Mouse (Mus musculus): ENCODE results near the gene Rflna.

Gene Rflna

GRCm38 (mm10) chr5:125002969-125003872 lies at the start of gene Rflna:
Rflna (plus strand) TSS chr5:125003221.
- no peak for DNase-seq (ENCODE audit: low spot score in 2 of 2)

DNA sequence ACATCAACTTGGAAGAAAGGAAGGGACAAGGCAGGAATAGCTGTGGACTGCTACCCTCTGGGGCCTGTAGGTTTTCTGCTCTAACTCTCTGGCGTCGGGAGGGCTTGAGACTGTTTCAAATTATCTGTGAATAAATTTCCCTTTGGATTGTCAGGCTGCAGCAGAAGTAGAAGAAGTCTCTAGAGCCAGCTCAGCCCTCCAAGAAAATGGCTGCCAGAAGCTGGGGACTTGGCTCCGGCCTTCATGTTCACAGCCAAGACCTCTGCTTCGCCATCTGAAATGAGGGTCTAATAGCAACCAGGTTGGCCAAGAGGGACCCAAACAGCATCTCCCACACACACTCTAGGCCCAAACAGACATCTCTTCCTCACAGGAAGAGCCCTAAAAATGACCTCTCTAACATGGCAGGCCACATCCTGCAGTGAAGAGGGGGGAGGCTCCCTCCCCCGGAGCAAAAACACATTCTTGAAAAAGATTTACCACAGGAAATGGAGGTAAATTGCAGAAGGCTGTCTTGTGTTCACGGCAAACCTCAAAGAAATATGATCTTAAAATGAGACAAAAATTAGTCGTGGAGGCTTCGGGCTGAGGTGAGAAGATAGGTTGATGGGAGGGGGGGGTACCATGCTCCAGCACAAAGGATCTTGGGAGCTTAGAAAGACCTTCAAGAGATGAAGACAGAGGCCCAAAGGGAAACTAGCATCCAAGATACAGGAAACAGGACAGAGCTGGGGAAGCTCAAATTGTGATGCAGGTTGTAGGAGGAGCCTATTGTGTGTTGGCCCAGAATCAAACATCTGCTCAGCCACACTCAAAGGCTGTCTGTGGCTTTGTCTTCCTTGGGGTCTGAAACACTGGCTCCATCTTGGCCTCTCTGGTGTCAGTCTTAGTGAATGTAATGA lies 48.4 kb upstream of the Rflna start:
- DNase-seq (ENCODE audit: low spot score in 2 of 2), result no peak

DNA sequence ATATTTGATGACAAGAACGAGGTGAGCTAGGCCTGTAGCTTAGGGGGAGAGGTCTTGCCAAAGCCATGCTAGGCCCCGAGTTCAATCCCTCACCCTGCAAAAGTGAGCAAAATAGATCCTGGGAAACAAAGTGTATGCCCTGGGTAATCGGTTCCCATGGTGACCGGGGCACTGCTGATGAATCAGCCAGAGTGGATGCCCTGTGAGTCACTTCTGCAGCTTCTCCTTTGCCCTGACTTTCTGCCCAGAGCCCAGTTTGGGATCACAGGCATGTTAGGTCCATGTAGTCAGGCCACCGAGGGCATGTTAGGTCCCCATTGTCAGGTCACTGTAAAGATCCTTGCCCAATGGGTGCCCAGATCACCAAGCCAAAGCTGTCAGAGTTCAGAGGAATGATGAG lies 45.5 kb upstream of the Rflna start:
- no peak for DNase-seq (ENCODE audit: low spot score in 2 of 2)

DNA sequence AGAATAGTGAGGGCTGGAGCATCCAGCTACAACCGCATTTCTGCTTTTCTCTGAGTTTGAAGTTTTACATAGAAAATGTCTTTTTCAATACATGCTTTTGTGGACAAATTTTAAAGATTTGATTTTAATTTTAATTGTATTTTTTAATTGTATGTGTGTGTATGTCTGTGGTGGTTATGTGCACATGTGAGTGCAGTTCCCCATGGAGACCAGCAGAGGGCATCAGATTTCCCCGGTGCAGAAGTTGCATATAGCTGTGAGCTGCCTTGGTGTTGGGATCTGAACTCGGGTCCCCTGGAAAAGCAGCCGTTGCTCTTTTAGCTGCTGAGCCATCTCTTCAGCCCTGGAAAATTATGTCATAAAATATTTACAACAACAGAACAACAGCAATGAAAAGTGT lies 43.9 kb upstream of the Rflna start:
- no peak for DNase-seq (ENCODE audit: low spot score in 2 of 2)

- peak; percentile 63 to 83 for DNase-seq (ENCODE audit: low spot score in 2 of 2)
These were observed 42.7 kb upstream of the Rflna start for GRCm38 (mm10) chr5:124960131-124960901.

GRCm38 (mm10) chr5:124961433-124961832 lies 41.6 kb upstream of the Rflna start:
- DNase-seq (ENCODE audit: low spot score in 2 of 2), result no peak

- DNase-seq (ENCODE audit: low spot score in 2 of 2), result no peak
These were observed 40.3 kb upstream of the Rflna start for GRCm38 (mm10) chr5:124962761-124963160.

- peak; percentile 31 to 54 for DNase-seq (ENCODE audit: low spot score in 2 of 2)
These were observed 39.0 kb upstream of the Rflna start for GRCm38 (mm10) chr5:124963806-124964672.

DNA sequence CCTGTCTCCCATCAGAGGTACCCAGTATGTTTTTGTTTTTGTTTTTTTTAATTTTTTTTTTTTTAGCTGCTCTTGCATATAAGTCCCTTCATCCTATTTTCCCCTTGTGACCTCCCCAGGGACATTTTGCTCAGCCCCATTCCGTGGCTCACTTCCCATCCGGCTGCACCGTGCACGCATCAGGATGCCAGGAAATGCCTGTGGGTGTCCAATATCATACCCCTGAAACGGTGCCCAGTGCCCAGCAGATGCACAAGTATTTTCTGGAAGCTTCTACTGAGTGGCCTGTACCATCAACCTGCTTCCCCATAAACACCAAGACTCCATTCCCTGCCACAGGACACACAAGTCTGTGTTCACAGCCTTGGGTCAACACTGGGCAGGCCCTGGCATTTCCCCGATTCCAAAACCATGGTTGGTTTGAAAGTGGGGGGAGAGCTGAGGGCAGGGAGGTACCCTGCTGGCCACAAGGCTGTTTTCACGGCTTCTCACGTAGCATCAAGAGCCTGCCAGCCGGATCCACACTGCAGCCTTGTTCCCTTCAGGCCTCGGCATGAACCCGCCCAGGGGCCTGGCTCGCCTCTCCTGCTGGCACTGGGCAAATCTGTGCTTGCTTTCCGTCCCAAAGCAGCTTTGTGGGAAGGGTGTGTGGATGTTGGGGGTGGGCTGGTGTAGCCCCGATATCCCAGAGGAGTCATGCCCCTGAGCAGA lies 36.2 kb upstream of the Rflna start:
- DNase-seq (ENCODE audit: low spot score in 2 of 2), result no peak

DNA sequence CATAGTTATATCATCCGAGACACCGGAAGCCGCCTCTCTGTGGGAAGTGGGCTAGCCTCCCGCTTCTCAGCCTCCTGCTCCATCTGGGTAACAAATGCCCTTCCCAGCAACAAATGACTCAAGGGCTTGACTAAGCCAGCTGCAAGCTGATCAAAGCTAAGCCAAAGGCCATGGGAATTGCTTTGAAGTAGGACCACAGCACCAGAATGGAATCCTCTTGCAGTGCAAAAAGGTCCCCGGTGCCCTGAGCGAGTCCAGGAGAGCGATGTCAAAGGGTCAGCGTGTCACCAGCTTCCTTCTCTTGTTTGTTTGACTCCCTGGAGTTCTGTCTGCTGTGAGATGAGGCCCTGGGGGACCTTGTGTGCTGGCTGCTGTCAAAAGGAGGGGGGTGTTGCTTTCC lies 33.2 kb upstream of the Rflna start:
- no peak for DNase-seq (ENCODE audit: low spot score in 2 of 2)

DNA sequence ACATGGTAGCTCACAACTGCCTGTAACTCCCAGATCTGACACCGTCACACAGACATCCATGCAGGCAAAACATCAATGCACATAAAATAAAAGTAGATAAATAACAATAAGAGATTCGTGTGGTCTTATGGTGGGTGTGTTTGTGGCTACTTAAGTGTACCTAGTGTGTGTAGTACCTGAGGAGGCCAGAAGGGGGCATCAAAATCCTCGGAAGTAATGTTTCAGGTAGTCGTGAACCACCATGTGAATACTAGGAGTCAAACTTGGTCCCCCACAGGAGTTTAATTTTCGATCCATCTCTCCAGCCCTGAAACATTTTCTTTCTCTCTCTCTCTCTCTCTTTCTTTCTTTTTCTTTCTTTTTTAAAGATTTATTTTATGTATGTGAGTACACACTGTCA lies 16.8 kb upstream of the Rflna start:
- no peak for DNase-seq (ENCODE audit: low spot score in 2 of 2)

DNA sequence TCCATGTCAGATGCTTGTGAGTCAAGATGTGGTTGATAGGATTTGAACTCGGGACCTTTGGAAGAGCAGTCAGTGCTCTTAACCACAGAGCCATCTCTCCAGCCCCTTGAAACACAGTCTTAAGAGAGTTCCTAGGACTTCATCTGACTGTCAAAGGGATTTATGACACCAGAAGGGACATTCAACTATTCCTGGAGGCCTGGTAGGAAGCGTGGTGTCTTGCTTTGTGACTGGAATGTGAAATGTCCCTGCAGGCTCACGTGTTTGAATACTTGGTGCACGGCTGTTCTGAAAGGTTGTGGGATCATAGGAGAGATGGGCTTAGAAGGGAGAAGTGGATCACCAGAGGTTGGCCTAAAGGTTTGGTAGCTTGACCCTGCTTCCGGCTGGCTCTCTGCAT lies 16.4 kb upstream of the Rflna start:
- no peak for DNase-seq (ENCODE audit: low spot score in 2 of 2)

GRCm38 (mm10) chr5:124989724-124990123 lies 13.3 kb upstream of the Rflna start:
- DNase-seq (ENCODE audit: low spot score in 2 of 2), result no peak

GRCm38 (mm10) chr5:124992323-124992722 lies 10.7 kb upstream of the Rflna start:
- no peak for DNase-seq (ENCODE audit: low spot score in 2 of 2)

DNA sequence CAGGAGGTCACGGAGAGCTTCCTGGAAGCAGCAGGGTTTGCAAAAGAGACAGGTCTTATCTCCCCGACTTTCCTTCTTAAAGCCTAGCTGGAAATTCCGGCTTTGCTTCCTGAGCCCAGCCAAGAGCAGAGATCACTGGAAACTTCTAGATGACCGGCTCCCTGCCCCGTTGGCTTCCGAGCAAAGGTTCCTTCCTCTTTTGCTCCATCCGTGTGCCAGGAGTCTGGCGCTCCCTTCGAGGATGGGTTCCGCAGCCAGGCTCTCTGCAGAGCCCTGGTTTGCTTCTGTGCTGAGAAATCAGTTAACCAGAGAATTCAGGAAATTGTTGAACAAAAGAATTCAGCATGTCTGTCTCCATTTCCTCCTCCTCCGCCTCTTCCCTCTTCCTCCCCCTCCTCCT lies 10.1 kb upstream of the Rflna start:
- DNase-seq (ENCODE audit: low spot score in 2 of 2), result no peak

GRCm38 (mm10) chr5:124996816-124997215 lies 6.2 kb upstream of the Rflna start:
- DNase-seq (ENCODE audit: low spot score in 2 of 2), result peak; percentile 71 to 81

DNA sequence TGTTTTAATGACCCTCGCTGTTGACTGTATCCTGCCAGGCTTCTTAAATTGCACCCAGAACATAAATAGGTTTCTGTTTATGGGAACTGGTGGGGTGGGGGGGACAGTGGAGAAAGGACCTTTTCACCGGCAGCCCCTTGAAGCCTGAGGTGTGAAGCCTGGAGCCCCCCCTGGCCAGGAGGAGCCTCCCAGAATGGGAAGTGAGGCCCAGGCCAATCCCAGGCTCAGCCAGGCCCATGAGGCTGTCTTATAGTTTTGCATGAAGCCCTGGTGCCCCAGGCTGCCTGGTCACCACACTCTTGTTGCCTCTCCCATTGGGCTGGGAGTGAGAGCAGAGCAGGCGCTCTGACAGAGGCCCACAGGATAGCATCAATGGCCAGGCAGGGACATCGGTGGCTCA lies 5.1 kb upstream of the Rflna start:
- DNase-seq (ENCODE audit: low spot score in 2 of 2), result no peak

DNA sequence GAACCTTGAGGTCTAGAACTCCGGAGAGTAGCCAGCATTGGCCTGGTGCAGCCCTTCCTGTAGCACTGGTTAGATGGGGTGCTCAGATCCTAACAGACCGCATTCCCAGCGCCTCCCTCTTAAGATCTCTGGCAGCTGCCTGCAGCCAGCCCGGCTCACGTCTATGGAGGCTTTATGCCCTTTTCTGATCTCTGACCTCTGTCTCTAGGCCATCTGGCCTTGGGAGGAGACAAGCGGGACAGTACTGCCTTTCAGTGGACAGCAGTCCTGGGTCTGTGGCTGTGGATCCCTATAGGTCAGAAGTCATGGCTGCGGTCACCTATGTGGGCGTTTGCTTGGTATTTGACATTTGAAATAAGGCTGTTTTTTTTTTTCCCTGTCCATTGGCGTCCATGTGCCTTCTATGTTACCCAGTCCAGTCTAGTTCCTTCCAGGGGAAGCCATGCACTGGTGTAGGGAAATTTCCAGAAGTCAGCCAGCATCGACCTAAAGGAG lies 2.2 kb upstream of the Rflna start:
- DNase-seq (ENCODE audit: low spot score in 2 of 2), result no peak

DNA sequence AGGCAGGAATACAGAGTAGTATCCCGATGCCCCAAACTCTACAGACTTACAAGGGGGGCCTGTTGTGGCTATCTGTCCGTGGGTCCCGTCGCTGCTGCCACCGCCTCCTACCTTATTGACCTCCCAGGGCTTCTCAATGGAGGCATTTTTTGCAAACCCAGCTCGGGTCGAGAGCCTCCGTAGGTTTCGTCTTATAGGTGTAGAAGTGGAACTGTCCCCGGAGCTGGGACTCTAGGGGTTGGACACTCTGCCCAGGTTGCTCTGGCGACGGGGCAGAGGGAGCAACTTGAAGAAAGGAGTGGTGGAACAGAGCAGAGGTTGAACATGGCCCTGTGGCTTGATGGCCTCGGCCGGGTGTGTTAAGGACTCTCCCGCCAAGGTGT lies 843 bp downstream of the Rflna start:
- DNase-seq (ENCODE audit: low spot score in 2 of 2), result no peak

All from frontal cortex, postnatal 36 days (tissue).